Mouse (Mus musculus): ENCODE results near the gene Ppp4r1.

Gene Ppp4r1

DNA sequence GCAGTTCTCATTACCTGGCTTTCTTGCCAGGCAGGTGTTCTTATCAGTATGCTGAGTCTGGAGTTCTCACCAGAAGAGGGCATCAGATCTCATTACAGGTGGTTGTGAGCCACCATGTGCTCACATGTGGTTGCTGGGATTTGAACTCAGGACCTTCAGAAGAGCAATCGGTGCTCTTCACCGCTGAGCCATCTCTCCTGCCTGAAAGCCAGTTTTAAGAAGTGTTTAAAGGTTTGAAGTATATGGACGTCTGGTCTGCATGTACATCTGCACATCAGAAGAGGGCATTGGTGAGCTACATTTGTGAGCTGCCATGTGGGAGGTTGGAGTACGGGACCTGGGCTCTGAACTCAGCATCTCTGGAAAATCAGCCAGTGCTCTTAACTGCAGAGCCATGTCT is 8.8 kb upstream of the Ppp4r1 start:
- no peak for DNase-seq

DNA sequence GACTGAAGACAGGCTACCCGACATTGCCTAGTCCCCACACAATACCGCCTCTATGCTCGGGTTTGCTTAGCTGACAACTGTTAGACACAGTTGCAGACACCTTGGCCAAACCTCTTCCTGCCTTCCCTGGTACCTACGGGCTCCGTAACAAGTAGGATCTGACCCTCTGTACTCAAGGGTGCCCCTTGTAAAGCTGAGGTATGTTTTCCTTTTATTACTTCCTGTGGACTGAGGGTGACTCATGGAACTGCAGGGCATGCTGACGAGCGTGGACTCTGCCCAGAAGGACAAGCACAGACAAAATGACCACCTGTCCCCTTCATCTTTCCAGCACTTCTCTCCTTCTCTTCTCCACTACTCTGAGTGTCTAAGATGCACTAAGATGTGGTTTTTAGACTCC is 7.9 kb upstream of the Ppp4r1 start:
- no peak for DNase-seq

DNA sequence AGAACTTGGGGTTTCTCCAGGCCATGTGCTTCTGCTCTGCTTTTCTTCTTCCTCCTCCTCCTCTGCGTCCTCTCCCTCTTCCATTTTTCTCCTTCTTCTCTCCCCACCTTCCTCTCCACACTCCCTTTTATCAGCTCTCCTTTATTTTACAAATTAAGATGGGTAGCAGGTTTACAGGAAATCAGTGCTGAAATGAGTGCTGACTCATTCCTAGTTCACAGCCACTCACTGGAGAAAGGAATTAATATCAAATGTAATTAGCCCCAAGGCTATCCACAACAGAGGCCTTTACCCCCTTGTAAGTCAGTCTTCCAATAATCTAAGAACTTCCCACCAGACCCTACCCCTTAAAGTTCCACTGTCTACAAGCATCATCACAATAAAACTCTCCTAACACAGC is 6.1 kb upstream of the Ppp4r1 start:
- no peak for DNase-seq

DNA sequence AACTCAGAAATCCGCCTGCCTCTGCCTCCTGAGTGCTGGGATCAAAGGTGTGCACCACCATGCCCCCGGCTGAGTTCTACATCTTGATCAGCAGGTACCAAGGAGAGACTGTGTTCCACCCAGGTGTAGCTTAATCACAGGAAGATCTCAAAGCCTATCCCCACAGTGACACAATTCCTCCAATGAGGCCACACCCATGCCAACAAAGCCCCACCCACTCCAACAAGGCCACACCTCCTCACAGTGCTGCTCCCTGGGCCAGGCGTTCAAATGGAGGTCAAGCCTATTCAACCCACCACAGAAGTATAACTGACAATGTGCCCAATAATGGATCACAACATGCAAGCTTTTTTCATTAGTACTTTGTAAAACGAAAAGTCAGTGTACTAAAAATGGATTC is 4.9 kb upstream of the Ppp4r1 start:
- no peak for DNase-seq

DNA sequence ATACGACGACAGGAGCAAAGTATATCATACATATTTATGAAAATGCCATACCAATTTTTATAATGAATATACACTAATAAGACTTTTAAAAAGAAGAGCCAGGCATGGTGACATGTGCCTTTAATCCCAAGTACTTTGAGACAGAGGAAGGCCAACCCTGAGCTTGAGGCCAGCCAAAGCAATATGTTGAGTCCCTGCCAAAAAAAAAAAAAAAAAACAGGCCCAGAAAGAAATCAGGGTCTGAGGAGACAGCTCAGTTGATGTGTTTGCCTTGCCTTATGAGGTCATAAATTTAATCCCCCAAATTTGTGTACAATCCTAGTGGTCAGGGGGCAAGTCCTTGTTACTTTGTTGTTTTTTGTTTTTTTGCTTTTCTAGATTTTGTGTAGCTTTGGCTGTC is 1.4 kb upstream of the Ppp4r1 start:
- no peak for DNase-seq

DNA sequence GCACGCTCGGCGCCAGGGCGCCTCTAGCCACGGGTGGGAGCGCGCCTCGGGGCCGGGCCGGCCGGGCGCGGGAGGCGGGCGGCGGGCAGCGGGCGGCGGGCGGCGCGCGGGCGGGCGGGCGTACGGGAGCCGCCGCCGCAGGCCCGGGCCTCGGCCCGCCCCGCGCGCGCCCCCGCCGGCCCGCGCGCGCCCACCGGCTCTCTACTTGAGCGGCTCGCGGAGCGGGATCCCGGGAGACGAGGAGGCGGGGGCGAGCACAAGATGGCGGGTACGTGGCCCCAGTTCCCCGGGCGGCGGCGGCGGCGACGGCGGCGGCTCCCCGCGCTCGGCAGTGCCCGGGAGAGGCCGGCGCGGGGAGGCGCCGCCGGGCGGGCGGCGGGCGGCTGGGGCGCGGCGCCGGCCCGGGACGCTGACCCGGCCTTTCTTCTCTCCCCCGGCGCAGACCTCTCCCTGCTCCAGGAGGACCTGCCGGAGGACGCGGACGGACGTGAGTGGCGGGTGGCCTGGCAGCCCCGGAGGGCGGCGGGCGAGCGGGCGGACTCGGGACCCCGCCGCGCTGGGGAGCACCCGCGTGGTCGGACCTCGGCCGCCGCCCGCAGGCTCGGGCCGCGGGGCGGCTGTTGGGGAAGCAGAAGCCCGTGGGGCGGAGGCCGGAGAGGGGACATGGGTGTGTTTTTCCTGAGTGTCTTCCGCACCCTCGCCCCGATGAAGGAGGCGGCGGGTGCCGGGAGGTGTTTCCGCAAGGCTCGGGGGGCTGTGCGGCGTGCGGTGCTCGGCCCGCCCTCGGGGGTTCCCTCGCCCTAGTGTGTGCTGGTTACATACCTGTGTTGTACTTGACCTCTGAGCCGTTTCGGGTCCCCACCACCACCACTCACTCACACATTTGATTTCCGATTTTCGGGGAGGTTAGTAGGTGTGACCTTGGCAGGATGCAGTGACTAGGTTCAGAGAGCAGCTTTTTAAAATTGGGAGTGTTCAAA is 1.1 kb downstream of the Ppp4r1 start:
- peak; percentile 85 for DNase-seq

DNA sequence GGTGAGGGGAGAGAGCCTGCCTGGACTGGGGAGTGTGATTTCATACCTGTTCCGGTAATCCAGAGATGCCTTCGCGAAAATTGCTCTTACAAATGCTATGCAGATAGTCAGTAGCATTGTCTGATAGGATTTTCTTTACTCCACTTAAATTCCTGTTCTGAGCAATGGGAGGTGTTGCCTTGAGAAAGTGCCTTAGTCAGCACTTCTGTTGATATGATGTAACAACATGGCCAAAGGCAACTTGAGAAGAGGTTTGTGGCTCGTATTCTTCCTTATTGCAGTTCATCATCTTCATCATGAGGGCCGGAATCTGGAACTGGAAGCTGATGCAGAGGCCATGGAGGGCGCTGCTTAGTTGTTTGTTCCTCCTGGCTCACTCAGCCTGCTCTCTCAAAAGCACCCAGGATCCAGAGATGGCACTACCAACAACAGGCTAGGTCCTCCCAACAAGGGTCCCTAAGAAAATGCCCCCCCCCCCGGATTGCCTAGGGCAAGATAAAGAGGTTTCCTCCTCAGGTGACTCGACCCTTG is 2.3 kb downstream of the Ppp4r1 start:
- DNase-seq = no peak

DNA sequence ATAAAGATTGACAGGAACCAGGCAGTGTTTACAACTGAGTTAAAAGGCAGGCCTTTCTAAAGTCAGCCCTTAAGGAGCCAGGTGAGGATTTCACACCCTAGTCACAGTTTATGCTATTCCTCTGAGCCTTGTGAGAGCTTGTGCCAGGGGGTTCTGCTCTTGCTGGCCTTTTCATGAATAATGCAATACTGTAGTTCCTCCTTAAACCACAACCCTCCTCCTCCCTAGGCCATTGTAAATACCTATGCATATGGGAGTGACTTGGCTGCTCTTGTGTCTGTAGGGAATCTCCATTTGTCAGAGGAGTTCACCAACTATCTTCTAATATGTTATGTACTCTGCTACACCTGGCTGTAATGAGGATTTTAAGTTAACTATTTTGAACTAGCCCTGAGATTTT is 3.3 kb downstream of the Ppp4r1 start:
- no peak for DNase-seq

DNA sequence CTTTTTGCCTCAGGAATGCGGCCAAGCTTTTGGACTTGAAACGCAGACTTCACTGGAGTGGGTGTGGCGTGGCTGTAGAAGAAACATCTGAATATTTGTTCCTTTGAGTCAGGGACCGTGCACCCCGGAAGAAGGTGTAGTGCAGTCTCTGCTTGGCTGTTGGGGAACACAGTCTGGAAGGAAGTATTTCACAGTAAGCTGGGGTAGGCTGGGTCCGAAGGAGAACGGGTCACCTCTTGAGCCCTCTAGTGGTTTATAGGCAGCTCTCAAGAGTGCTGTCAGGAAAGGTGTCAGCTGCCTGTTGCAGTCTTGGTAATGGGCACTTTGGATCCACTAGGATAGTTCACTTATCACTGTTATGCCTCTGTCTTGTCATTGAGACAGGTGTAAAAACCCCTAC is 3.9 kb downstream of the Ppp4r1 start:
- no peak for DNase-seq

DNA sequence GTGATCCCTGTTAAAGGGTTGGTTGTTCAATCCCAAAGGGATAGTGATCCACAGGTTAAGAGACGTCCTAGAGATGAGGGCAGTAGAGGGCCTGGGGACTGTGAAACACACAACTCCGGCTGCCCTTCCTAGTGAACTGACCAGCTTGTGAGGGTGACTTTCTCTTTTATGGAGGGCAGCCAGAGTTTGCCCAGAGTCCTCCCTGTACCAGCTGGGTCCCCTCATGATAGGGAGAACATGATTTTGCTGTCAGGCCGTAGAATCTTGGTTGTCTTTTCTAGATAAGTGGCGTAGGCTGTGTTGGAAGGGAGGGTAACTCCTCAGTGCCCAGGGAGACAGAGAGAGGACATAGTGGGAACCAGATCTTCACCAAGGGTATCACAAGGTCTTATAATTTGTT is 4.9 kb downstream of the Ppp4r1 start:
- no peak for DNase-seq

DNA sequence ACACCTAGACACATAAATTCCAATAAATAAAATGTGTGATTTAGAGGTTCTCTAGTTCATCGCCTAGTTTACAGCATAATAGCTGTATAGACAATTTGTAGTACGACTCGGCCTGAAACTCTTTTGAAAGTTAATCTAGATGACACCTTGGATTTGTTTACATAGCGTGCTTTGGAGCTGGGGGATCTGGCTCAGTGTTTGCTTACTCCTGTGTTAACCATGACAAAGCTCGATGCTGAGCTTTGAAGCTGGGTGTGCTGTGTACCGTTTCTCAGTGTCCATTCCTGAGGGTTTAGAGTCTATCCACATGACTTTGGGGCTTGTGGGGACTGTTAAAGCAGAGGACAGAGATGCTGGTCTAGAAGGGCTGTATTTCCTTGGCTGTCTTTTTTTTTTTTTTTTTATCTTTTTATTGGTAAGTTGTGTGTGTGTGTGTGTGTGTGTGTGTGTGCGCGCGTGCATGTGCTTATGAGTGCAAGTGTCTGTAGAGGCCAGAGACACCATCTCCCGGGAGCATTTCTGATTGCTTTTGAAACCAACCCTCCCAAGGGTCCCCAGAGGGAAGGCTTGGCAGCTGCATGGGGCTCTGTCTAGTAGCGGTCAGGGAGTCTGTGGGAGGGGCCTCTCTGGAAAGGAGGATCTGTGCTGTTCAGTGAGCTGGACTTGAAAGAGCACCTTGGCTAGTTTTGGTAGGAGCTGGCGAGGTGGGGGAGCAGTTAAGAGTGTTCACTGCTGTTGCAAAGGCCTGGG is 6.3 kb downstream of the Ppp4r1 start:
- no peak for DNase-seq

DNA sequence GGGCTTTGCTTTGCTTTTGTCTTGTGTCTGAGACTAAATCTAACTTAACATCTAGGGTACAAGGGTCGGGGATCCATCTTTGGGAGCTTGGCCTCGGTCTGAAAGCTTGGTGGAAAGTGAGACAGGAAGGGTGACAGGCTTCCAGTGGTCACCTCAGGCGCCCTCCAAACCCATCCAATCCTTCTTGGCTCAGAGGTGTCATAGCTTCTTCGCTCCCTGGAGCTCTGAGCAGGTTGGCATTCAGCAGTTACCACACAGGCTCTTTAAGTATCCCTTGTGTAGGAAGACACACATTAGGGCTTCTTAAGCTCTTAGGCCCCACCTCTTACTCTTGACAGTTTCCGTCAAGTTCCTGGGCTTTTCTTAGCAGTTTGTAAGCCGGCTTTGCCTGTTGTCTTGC is 7.2 kb downstream of the Ppp4r1 start:
- no peak for DNase-seq

DNA sequence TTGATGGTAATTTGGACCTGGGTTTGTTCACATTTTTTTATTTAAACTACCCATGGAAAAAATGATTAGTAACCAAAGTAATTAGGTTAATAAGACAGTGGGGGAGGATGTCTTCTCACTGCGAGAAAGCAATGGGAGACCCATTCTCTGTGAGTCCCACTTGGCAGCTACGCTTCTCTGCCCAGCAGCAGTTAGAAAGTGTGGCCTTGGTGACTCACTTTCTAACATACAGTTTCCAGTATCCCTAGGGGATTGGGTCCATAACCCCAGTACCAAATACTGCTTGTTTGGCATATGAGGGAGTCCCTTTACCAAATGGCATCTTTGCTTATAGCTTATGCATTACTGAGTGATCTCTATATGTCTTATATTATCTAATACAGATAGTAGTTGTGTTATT is 8.8 kb downstream of the Ppp4r1 start:
- no peak for DNase-seq

DNA sequence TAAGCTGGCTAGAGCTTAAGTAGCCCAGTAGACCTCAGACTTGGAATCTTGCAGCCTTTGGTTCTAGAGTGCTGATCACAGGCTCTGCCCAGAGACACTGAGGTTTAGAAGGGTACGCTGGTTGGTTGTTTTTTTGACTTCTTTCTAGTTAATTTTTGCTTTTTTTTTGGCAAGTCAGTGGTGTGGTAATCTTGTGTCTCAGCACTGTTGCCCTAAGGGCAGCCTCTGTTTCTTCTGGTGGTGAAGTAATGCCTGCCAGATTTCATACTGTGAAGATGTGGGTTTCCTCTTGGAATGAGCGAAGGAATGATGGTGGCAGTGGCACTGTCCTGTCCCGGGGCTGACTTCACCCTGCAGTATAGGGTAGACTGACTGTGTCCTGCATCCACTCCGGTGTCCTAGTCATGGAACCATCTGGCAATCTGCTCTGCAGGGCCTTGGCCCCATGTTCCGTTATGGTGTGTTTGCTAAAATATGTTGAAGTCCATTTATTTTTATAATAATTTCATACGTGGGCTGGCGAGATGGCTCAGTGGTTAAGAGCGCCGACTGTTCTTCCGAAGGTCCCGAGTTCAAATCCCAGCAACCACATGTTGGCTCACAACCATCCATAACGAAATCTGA is 11.0 kb downstream of the Ppp4r1 start:
- DNase-seq = no peak

DNA sequence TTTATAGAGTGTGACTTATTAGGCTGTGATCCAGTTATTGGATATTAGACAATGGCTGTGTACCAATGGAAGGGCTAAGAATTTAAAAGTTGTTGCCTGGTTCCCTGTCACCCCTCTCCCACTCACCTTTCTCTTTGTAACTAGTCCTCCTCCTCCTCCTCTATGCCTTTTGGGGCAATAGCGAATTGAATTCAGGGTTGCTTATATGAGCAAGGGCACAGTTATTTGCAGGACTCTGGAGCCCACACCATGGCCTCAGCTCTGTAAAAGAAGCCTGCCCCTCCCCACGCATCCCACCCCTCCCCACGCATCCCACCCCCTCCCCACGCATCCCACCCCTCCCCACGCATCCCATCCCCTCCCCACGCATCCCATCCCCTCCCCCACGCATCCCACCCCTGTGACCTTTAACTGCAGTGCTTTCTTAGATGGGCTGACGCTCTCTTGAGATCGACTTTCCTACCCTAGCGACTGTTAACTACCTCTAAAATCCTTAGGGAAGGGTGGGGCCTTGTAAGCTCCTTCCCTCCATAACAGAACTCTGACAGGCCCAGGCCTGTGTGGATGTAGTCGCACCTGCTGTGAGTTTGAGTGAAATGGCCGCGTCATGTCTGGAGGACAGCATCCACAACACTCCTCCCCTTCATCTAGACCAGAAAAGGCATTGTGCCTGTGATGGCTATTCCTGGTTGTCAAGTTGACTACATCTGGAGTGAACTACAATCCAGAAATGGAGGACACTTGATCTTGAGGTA is 11.9 kb downstream of the Ppp4r1 start:
- DNase-seq = no peak

DNA sequence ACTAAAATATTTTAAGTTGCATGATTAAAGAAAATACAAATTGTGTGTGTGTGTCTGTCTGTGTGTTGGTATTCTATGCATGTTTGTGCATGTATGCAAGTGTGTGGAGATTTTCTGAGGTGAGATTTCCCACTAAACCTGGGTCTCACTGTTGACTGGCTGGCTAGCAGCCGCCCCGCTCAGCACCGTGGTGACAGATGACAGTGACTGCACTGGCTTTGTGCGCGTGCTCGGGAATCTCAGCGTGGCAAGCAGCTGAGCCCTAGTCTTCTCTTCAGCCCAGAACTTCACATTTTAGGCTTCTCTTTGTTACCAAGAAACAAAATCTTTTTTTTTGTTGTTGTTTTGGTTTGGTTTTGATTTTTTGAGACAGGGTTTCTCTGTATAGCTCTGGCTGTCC is 13.7 kb downstream of the Ppp4r1 start:
- no peak for DNase-seq

DNA sequence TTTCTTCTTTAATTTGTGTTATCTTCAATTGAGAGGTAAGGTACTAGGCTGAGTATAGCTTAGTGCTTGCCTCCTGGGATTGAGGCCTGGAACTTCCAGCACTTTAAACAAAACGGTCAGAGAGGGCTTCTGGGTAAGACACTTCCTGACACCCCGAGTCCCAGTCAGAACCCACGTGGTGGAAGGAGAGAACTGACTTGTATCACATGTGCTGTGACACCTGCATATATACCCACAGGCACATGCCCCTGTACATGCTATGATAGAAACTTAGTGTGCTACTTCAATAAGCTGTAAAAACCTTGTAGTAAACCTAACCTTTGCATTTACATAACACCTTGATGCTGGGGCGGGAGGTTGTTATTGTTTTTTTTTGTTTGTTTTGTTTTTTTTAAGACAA is 16.1 kb downstream of the Ppp4r1 start:
- no peak for DNase-seq

DNA sequence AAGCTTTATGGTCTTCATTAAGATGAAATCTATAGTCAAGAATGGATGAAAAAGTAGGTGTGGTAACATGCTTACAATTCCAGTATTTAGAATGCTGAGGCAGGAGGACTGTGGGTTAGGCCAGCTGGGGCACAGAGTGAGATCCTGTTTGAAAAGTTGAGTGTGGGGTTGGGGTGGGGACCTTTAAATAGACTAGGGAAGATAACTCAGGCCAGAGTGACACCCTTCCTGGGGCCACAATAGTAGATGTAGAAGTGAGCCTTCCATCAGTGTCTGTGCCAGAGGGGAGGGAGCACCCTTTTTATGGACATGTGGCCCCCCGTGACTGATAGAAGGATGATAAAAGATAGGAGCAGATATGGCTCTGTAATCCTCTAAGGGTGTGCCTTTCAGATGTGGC is 17.0 kb downstream of the Ppp4r1 start:
- no peak for DNase-seq

DNA sequence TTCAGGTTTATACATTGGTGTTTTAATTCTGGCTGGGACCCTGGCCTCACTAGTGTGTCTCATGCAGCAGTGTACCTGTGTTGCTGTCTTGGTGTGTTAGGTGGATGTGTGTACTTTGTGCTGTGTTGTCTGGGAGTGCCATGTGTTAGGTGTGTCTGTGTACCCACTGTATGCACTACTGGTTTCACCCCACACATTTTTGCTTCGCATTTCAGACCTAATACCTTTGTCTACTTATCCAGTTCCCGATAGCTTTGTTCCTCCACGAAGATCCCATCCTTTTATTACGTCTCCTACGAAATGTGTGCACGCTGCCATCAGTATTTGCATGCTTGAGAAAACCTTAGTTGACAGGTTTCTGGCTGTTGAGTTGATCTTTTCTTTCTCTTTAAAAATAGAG is 18.1 kb downstream of the Ppp4r1 start:
- no peak for DNase-seq

DNA sequence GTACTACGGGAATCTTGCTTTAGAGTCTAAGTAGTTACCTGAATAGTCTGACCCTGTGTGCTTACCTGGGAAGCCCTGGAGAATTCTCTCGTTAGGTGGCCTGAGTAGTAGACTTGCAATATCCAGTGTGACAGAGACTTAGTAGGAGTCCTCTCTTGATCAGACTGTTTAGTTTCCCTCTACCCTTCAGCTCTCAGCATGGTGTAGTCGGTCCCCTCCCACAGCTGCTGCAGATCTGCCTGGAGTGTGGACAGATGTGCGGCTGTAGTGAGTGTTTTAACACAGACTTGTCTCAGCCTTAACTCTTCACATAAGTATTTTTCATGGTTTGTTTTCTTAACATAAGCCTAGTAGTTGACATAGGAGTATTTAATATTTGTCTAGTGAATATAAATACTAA is 19.7 kb downstream of the Ppp4r1 start:
- DNase-seq = no peak

DNA sequence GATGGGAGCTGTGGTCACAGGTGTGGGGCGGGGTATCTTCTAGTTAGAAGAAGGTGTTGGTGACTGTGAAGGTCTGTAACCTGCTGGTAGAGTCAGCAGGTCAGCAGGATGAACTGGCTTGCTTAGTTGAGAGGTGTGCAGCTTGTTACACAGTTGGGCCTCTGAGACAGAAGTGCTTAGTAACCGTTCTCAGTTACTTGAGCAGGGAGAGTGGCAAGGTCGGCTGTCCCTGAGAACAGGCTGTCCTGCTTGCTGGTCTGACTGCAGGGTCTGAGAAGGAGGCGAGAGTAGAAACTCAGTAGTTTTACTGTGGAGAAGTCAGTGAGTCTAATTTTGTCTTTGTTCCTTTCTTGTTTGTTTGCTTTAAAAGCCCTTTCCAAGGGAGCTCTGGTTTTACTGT is 23.6 kb downstream of the Ppp4r1 start:
- DNase-seq = no peak

DNA sequence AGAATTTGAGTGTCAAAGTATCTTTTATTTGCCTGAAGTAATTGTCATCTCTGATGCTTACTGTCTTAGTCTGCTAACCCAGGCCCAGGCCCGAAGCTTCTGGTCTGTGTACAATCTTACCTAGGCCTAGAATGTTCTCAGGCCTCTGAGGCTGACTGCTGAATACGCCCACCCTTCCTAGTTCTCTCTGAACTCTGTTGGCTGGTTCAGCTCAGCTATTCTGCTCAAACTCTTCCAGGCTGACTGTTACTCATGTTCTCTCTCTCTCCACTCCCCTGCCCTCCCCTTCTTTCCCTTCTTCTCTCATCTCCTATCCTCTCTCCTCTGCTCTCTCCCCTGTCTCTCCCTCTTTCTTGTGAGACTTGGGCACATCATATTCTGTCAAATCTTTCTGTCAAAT is 24.0 kb downstream of the Ppp4r1 start:
- no peak for DNase-seq

DNA sequence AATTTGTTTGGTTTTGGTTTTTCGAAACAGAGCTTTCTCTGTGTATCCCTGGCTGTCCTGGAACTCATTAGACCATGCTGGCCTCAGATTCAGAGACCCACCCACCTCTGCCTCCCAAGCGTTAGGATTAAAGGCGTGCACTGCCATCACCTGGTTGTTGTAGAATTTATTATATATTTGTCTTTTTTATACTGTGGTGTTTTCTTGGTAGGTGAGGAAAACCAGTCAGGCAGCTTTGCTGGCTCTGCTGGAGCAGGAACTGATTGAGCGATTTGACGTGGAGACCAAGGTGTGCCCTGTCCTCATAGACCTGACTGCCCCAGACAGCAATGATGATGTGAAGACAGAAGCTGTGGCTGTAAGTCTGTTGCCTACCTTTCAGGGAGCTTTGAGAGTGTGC is 28.7 kb downstream of the Ppp4r1 start:
- no peak for DNase-seq
